Mouse (Mus musculus): ENCODE measurements around the gene Spns1. TPM values are rescaled to one million over a fixed set of nuclear protein-coding genes. Genes with fewer than 3 reads are reported as not detected.
"Not testable (repeated sequence)": the region's sequence is repeated elsewhere in the genome, so short reads cannot be mapped to it uniquely, and the experiment has no call there.

The Spns1 gene
- polyA plus RNA-seq, 1 experiment from 2014 or later: 47.7 TPM

GRCm38 (mm10) chr7:126416615-126417014 is 39.4 kb upstream of the Spns1 start:
- no peak for TF ChIP-seq CTCF (IDR thresholded peaks at IDR 0.05; ENCODE audit: low read depth)
- ATAC-seq: no peak
- Histone ChIP-seq H3K27me3 (replicated peaks; ENCODE audit: control insufficient read depth, insufficient read depth, low read length) (no peaks in the 10 kb centered on the region), H3K4me2 (replicated peaks; ENCODE audit: low read depth) (no peak overlapping the region), H3K9ac (ENCODE audit: low read depth, low read length) (no peak overlapping the region), H3K4me1 (replicated peaks; ENCODE audit: control insufficient read depth, insufficient read depth, low read length) (no peaks in the 10 kb centered on the region), H3K27ac (ENCODE audit: low read depth, low read length) (no peak overlapping the region), H3K36me3 (ENCODE audit: control insufficient read depth, insufficient read depth) (no peaks in the 10 kb centered on the region), H3K4me3 (ENCODE audit: low read depth, low read length) (no peak overlapping the region), H3K9me3 (ENCODE audit: control insufficient read depth) (no peaks in the 10 kb centered on the region)
- 62% methylated on average over 2 of the region's 2 CpGs for WGBS

GRCm38 (mm10) chr7:126414725-126415124 is 37.5 kb upstream of the Spns1 start, which contains the start of gene Cd19:
Gene Cd19, minus strand, starts transcription at chr7:126414889.
- H3K9me3 ChIP-seq (ENCODE audit: control insufficient read depth): no peaks in the 10 kb centered on the region
- TF ChIP-seq CTCF (IDR thresholded peaks at IDR 0.05; ENCODE audit: low read depth): no peak
- ATAC-seq: no peak
- 81% methylated on average over 6 of the region's 6 CpGs for WGBS
- H3K27me3 ChIP-seq (replicated peaks; ENCODE audit: control insufficient read depth, insufficient read depth, low read length): no peaks in the 10 kb centered on the region
- H3K4me1 ChIP-seq (replicated peaks; ENCODE audit: control insufficient read depth, insufficient read depth, low read length): no peaks in the 10 kb centered on the region
- H3K27ac ChIP-seq (ENCODE audit: low read depth, low read length): no peak within 1 kb of the TSS
- H3K9ac ChIP-seq (ENCODE audit: low read depth, low read length): no peak within 1 kb of the TSS
- no peak within 1 kb of the TSS for H3K4me2 ChIP-seq (replicated peaks; ENCODE audit: low read depth)
- H3K36me3 ChIP-seq (ENCODE audit: control insufficient read depth, insufficient read depth): no peaks in the 10 kb centered on the region
- no peak within 1 kb of the TSS for H3K4me3 ChIP-seq (ENCODE audit: low read depth, low read length)

GRCm38 (mm10) chr7:126411061-126411460 is 33.8 kb upstream of the Spns1 start:
- Histone ChIP-seq H3K9ac (ENCODE audit: low read depth, low read length) (no peak overlapping the region), H3K4me2 (replicated peaks; ENCODE audit: low read depth) (no peak overlapping the region), H3K4me1 (replicated peaks; ENCODE audit: control insufficient read depth, insufficient read depth, low read length) (no peaks in the 10 kb centered on the region), H3K27ac (ENCODE audit: low read depth, low read length) (no peak overlapping the region), H3K36me3 (ENCODE audit: control insufficient read depth, insufficient read depth) (no peaks in the 10 kb centered on the region), H3K27me3 (replicated peaks; ENCODE audit: control insufficient read depth, insufficient read depth, low read length) (no peaks in the 10 kb centered on the region), H3K4me3 (ENCODE audit: low read depth, low read length) (no peak overlapping the region), H3K9me3 (ENCODE audit: control insufficient read depth) (no peaks in the 10 kb centered on the region)
- TF ChIP-seq CTCF (IDR thresholded peaks at IDR 0.05; ENCODE audit: low read depth): no peak
- ATAC-seq: no peak
- WGBS: 91% methylated on average over 4 of the region's 4 CpGs

DNA sequence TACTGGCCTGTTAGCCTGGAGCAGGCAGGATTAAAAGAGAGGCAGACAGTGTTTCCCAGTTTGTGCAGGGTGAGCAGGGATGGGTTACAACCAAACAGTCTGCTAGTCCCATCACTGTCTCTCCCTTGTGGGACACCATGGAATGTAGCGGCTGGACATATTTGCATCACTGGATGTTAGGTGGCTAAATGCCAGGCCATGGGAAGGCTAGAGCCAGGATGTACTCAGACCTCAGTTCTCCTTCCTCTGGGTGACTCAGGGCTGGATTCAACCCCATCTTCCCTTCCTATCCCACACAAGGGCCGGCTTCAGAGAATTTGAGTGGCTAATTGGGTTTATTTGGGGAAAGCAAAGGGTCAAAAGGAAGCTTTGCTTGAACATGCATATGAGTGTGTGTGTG is 31.4 kb upstream of the Spns1 start:
- TF ChIP-seq CTCF (IDR thresholded peaks at IDR 0.05; ENCODE audit: low read depth): no peak
- no peak overlapping the region for H3K27ac ChIP-seq (ENCODE audit: low read depth, low read length)
- H3K4me2 ChIP-seq (replicated peaks; ENCODE audit: low read depth): no peak overlapping the region
- no peak overlapping the region for H3K9ac ChIP-seq (ENCODE audit: low read depth, low read length)
- no peaks in the 10 kb centered on the region for H3K4me1 ChIP-seq (replicated peaks; ENCODE audit: control insufficient read depth, insufficient read depth, low read length)
- no peak overlapping the region for H3K4me3 ChIP-seq (ENCODE audit: low read depth, low read length)
- H3K27me3 ChIP-seq (replicated peaks; ENCODE audit: control insufficient read depth, insufficient read depth, low read length): no peaks in the 10 kb centered on the region
- no peaks in the 10 kb centered on the region for H3K36me3 ChIP-seq (ENCODE audit: control insufficient read depth, insufficient read depth)
- 78% methylated on average over 2 of the region's 2 CpGs for WGBS
- no peaks in the 10 kb centered on the region for H3K9me3 ChIP-seq (ENCODE audit: control insufficient read depth)
- no peak for ATAC-seq

DNA sequence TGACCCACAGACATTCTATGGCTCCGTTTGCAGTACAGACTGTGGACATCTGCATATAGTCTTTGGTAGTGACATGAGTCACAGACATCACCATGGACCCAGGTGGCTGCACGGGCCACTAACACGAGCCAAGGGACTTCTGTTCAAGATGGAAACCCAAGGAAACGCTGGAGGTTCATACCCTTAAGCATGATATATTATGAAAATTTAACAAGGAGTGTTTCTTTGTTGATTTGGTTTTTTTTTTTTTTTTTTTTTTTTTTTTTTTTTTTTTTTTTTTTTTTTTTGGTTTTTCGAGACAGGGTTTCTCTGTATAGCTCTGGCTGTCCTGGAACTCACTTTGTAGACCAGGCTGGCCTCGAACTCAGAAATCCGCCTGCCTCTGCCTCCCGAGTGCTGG is 25.3 kb upstream of the Spns1 start:
- H3K9ac ChIP-seq (ENCODE audit: low read depth, low read length); H3K9me3 ChIP-seq (ENCODE audit: control insufficient read depth); ATAC-seq; H3K27ac ChIP-seq (ENCODE audit: low read depth, low read length); H3K4me1 ChIP-seq (replicated peaks; ENCODE audit: control insufficient read depth, insufficient read depth, low read length); H3K27me3 ChIP-seq (replicated peaks; ENCODE audit: control insufficient read depth, insufficient read depth, low read length); H3K36me3 ChIP-seq (ENCODE audit: control insufficient read depth, insufficient read depth); H3K4me2 ChIP-seq (replicated peaks; ENCODE audit: low read depth); H3K4me3 ChIP-seq (ENCODE audit: low read depth, low read length): not testable (repeated sequence)
- WGBS: 90% methylated on average over 8 of the region's 8 CpGs

- Histone ChIP-seq H3K4me1 (replicated peaks; ENCODE audit: control insufficient read depth, insufficient read depth, low read length) (no peaks in the 10 kb centered on the region), H3K27me3 (replicated peaks; ENCODE audit: control insufficient read depth, insufficient read depth, low read length) (no peaks in the 10 kb centered on the region), H3K27ac (ENCODE audit: low read depth, low read length) (no peak overlapping the region), H3K36me3 (ENCODE audit: control insufficient read depth, insufficient read depth) (no peaks in the 10 kb centered on the region), H3K9me3 (ENCODE audit: control insufficient read depth) (no peaks in the 10 kb centered on the region), H3K9ac (ENCODE audit: low read depth, low read length) (no peak overlapping the region), H3K4me2 (replicated peaks; ENCODE audit: low read depth) (no peak overlapping the region), H3K4me3 (ENCODE audit: low read depth, low read length) (no peak overlapping the region)
- no peak for ATAC-seq
- TF ChIP-seq CTCF (IDR thresholded peaks at IDR 0.05; ENCODE audit: low read depth): peak; percentile 92
- 10% methylated on average over 5 of the region's 5 CpGs for WGBS
These were observed 22.3 kb upstream of the Spns1 start for GRCm38 (mm10) chr7:126399548-126399947.

- H3K9ac ChIP-seq (ENCODE audit: low read depth, low read length): no peak overlapping the region
- 87% methylated on average over 4 of the region's 4 CpGs for WGBS
- no peaks in the 10 kb centered on the region for H3K27me3 ChIP-seq (replicated peaks; ENCODE audit: control insufficient read depth, insufficient read depth, low read length)
- no peaks in the 10 kb centered on the region for H3K36me3 ChIP-seq (ENCODE audit: control insufficient read depth, insufficient read depth)
- H3K4me1 ChIP-seq (replicated peaks; ENCODE audit: control insufficient read depth, insufficient read depth, low read length): no peaks in the 10 kb centered on the region
- no peaks in the 10 kb centered on the region for H3K9me3 ChIP-seq (ENCODE audit: control insufficient read depth)
- no peak overlapping the region for H3K27ac ChIP-seq (ENCODE audit: low read depth, low read length)
- ATAC-seq: no peak
- no peak overlapping the region for H3K4me3 ChIP-seq (ENCODE audit: low read depth, low read length)
- TF ChIP-seq CTCF (IDR thresholded peaks at IDR 0.05; ENCODE audit: low read depth): no peak
- H3K4me2 ChIP-seq (replicated peaks; ENCODE audit: low read depth): no peak overlapping the region
These were observed 20.6 kb upstream of the Spns1 start for GRCm38 (mm10) chr7:126397822-126398221.
